Mouse (Mus musculus) ES-E14 (cell line): ENCODE data around the gene Ddx39.

Experiments used
- CHD2 ChIP-seq: IDR thresholded peaks from 2 replicates; pipeline ENCODE4 v1.6.1; 2014; ENCODE audit warnings: mild to moderate bottlenecking, low read depth, low read length, inconsistent platforms
- HCFC1 ChIP-seq: IDR thresholded peaks from 2 replicates; pipeline ENCODE4 v1.6.1; 2012; ENCODE audit warnings: low read length, inconsistent platforms, borderline replicate concordance; ENCODE audit not compliant: insufficient read depth
- MAFK ChIP-seq: IDR thresholded peaks from 2 replicates; pipeline ENCODE4 v1.6.1; 2014; ENCODE audit warnings: mild to moderate bottlenecking, low read depth, low read length, inconsistent platforms; ENCODE audit not compliant: insufficient read depth
- ZC3H11A ChIP-seq: IDR thresholded peaks from 2 replicates; pipeline ENCODE4 v1.6.1; 2012; ENCODE audit warnings: low read depth, mild to moderate bottlenecking, inconsistent platforms, low read length, borderline replicate concordance
- ZNF384 ChIP-seq: IDR thresholded peaks from 2 replicates; pipeline ENCODE4 v1.6.1; 2012; ENCODE audit warnings: low read depth, low read length, inconsistent platforms

GRCm38 (mm10) chr8:83758298-83758697 is 43.3 kb downstream of the Ddx39 start:
- TF ChIP-seq HCFC1 = no peak
- TF ChIP-seq CHD2 = no peak
- TF ChIP-seq ZNF384 = no peak
- TF ChIP-seq ZC3H11A = no peak
- no peak for TF ChIP-seq MAFK
